Mouse (Mus musculus) erythroblast, embryonic 14.5 days (primary cell): ENCODE measurements around the gene Neurl1b.

Experiments
- GATA1 ChIP-seq: IDR thresholded peaks from 2 replicates; pipeline ENCODE4 v1.6.1; 2012; ENCODE audit warnings: low read length, inconsistent platforms, mixed read lengths
- TAL1 ChIP-seq: IDR thresholded peaks from 3 replicates; pipeline ENCODE4 v1.6.1; 2012; ENCODE audit warnings: low read length, inconsistent platforms, mixed read lengths

DNA sequence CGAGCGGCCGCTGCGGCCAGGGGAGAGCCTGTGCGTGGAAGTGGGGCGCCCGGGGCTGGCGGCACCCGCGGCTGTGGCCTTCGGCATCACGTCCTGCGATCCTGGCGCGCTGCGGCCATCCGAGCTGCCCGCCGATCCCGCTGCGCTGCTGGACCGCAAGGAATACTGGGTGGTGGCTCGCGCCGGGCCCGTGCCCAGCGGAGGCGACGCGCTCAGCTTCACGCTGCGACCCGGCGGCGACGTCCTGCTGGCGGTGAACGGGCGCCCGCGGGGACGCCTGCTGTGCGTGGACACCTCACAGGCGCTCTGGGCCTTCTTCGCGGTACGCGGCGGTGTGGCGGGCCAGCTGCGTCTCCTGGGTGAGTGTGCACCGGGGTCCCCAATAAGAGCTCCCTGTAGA is 24.4 kb downstream of the Neurl1b start:
- TF ChIP-seq GATA1 (no peak), TAL1 (no peak)
